Mouse (Mus musculus) kidney, adult 2 months (tissue): ENCODE results near the gene Il13.

Experiments used
- CTCF ChIP-seq: fragments of 200-500 bp; conservative IDR thresholded peaks from 2 replicates; pipeline ENCODE4 v1.5.1; 2011; ENCODE audit warnings: low read depth, mild to moderate bottlenecking, control low read depth, low read length, moderate library complexity, mixed read lengths; ENCODE audit not compliant: insufficient read depth, insufficient read length
- POLR2A ChIP-seq: fragments of 200-500 bp; IDR thresholded peaks from one replicate; pipeline ENCODE4 v1.6.1; 2011; ENCODE audit warnings: low read depth, low read length, control low read depth

GRCm38 (mm10) chr11:53588279-53588678 lies 46.2 kb downstream of the Il13 start:
- TF ChIP-seq POLR2A (no peak), CTCF (no peak)
